Mouse (Mus musculus): ENCODE results near the gene Mgme1. TPM values are rescaled to one million over a fixed set of nuclear protein-coding genes. Genes with fewer than 3 reads are reported as not detected.

Gene Mgme1
- polyA plus RNA-seq, 1 experiment from 2014 or later: 11.3 TPM

DNA sequence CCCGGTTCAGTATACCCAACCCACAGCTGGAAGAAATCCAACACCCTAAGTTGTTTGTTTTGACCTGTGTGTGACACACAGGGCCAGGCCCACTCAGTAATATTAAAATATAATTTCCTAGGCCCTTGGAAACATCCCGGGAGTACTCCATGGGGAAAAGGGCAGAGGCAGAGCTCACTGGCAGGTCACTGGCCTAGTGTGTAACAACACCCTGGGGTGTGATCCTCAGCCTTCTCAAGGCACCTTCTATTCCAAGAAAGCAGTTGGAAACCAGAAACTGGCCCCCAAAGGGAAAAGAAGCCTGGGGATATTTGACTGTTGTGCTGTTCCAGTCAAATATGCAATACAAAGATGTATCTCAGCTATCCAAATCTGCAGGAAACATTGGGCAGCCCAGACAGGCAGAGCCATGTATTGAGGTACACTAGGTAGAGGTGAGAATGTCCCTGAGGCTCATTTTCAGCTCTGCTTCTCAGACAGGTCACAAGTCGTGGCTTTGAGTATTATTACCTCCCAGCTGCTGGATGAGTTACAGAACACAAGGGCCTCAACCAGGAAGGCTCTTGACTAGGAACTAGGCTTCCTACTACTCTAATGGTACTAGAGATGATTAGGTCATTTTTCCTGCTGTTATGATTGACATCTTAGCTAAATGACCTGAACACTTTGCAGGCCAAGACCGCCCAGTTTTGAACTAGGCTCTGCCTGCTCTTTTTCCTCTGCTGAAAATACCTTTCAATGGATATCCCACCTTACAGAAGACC lies 21.7 kb upstream of the Mgme1 start:
- WGBS: 39% methylated on average over 4 of the region's 4 CpGs
- no peak overlapping the region for H3K4me3 ChIP-seq (ENCODE audit: low read depth, low read length)
- no peak overlapping the region for H3K27ac ChIP-seq (ENCODE audit: low read depth, low read length)

DNA sequence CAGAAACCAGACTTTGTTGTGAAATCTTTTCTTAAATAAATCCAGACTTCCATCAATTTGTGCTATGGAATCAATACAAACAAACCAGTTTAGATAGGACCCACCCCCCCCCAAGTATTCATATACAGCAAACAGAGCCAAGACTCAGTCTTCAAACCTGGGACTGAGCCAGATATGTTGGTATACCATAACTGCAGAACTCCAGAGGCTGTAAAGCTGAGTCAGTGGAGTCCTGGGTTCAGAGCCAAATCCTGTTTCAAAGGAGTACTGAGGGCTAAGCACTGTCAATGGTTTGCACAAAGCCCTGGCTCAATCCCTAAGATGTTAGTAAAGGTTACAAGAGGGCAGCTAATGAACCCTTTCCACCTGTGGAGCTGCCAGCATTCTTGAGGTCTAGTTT lies 20.4 kb upstream of the Mgme1 start:
- peaks cover 46% of the 10 kb centered on the region for H3K36me3 ChIP-seq (ENCODE audit: control insufficient read depth, insufficient read depth, low read length)
- no peaks in the 10 kb centered on the region for H3K4me1 ChIP-seq (ENCODE audit: control insufficient read depth, insufficient read depth, low read length)
- H3K4me2 ChIP-seq (ENCODE audit: low read depth, low read length): no peak overlapping the region
- H3K27me3 ChIP-seq (ENCODE audit: control insufficient read depth, insufficient read depth, low read length): no peaks in the 10 kb centered on the region
- ATAC-seq (ENCODE audit: low read depth): no peak
- H3K9ac ChIP-seq (replicated peaks; ENCODE audit: low read depth, low read length): no peak overlapping the region
- H3K4me3 ChIP-seq (ENCODE audit: low read depth, low read length): no peak overlapping the region
- no peak overlapping the region for H3K27ac ChIP-seq (ENCODE audit: low read depth, low read length)
- no peaks in the 10 kb centered on the region for H3K9me3 ChIP-seq (ENCODE audit: control insufficient read depth, low read length)

More for the DNA sequence above, 21.7 kb upstream of the Mgme1 start:
- Histone ChIP-seq H3K9ac (replicated peaks; ENCODE audit: low read depth, low read length) (no peak overlapping the region), H3K9me3 (ENCODE audit: control insufficient read depth, low read length) (no peaks in the 10 kb centered on the region), H3K36me3 (ENCODE audit: control insufficient read depth, insufficient read depth, low read length) (peaks cover 33% of the 10 kb centered on the region), H3K4me2 (ENCODE audit: low read depth, low read length) (no peak overlapping the region), H3K27me3 (ENCODE audit: control insufficient read depth, insufficient read depth, low read length) (no peaks in the 10 kb centered on the region), H3K4me1 (ENCODE audit: control insufficient read depth, insufficient read depth, low read length) (no peaks in the 10 kb centered on the region)
- no peak for ATAC-seq (ENCODE audit: low read depth)

DNA sequence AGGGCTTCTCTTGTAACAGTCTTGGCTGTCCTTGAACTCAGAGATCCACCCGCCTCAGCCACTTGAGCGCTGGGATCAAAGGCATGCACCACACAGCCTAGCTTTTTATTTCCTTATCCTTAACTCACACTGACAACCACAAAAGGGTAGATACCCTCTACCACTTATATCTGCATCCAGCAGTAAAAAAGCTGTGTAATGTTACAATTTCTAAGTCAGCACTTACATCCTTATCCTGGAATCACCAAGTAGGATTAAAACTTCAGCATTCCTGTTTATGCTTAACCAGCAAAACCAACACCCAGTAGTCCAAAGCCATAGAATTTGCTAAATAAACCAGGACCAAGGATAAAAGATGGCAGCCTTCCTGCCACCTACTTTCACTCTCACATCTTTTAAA lies 7.6 kb upstream of the Mgme1 start:
- no peak overlapping the region for H3K9ac ChIP-seq (replicated peaks; ENCODE audit: low read depth, low read length)
- H3K36me3 ChIP-seq (ENCODE audit: control insufficient read depth, insufficient read depth, low read length): peaks cover 17% of the 10 kb centered on the region
- no peak for ATAC-seq (ENCODE audit: low read depth)
- 95% methylated on average over 2 of the region's 2 CpGs for WGBS
- no peak overlapping the region for H3K4me2 ChIP-seq (ENCODE audit: low read depth, low read length)
- H3K27ac ChIP-seq (ENCODE audit: low read depth, low read length): no peak overlapping the region
- no peaks in the 10 kb centered on the region for H3K9me3 ChIP-seq (ENCODE audit: control insufficient read depth, low read length)
- peaks cover 3% of the 10 kb centered on the region; the same call in 1 of the 2 replicates for H3K4me1 ChIP-seq (ENCODE audit: control insufficient read depth, insufficient read depth, low read length)
- H3K4me3 ChIP-seq (ENCODE audit: low read depth, low read length): no peak overlapping the region
- no peaks in the 10 kb centered on the region for H3K27me3 ChIP-seq (ENCODE audit: control insufficient read depth, insufficient read depth, low read length)

DNA sequence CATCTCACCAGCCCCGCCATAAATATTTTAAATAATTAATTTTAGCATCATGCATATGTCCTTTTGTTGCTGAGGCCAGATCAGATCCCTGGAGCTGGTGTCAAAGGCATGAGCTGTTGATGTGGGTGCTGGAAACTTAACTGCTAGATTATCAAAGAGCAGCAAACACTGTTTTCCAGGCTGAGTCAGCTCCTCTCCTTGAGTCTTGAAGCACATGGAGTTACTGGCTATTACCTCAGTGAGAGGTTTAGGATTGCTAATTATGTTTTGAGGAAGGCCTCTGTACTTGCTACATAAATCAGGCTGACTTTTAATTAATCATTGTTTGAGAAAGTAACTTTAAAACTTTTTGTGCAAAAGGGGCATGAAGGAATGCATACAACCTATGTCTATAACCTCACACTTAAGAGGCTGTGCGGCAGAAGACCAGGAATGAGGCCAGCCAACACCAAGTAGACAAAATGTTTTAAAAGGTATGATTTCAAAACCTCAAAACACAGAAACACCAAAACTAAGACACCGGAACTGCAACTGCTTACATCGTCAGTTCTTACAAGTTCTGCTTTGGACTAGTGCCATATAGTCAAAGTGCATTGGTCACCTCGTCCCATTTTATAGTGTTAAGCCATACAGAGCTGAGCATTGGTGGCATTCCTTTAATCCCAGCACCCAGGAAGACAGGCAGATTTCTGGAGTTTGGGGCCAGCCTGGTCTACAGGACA lies 5.9 kb upstream of the Mgme1 start:
- H3K4me2 ChIP-seq (ENCODE audit: low read depth, low read length): no peak overlapping the region
- no peaks in the 10 kb centered on the region for H3K27me3 ChIP-seq (ENCODE audit: control insufficient read depth, insufficient read depth, low read length)
- ATAC-seq (ENCODE audit: low read depth): no peak
- no peak overlapping the region for H3K4me3 ChIP-seq (ENCODE audit: low read depth, low read length)
- H3K9ac ChIP-seq (replicated peaks; ENCODE audit: low read depth, low read length): no peak overlapping the region
- WGBS: 82% methylated on average over 5 of the region's 5 CpGs
- no peaks in the 10 kb centered on the region; the same call in 1 of the 2 replicates for H3K36me3 ChIP-seq (ENCODE audit: control insufficient read depth, insufficient read depth, low read length)
- H3K27ac ChIP-seq (ENCODE audit: low read depth, low read length): no peak overlapping the region
- H3K4me1 ChIP-seq (ENCODE audit: control insufficient read depth, insufficient read depth, low read length): peaks cover 19% of the 10 kb centered on the region
- H3K9me3 ChIP-seq (ENCODE audit: control insufficient read depth, low read length): no peaks in the 10 kb centered on the region

DNA sequence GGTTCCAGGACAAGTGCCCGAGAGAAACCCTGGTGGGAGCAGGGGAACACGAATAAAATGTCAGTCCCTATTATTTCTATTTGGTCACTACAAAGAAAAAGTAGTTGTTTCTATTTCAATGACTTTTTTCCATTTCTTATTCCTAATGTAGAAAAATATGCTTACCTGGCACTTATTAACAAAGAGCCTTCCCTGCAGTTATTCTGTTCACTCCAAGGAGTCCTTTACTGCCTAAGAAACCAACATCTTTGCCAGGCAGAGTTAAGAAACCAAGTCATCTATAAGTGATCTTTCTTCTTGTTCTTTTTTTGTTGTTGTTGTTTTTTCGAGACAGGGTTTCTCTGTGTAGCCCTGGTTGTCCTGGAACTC lies 5.4 kb upstream of the Mgme1 start:
- Histone ChIP-seq H3K27ac (ENCODE audit: low read depth, low read length) (no peak overlapping the region), H3K36me3 (ENCODE audit: control insufficient read depth, insufficient read depth, low read length) (no peaks in the 10 kb centered on the region), H3K9ac (replicated peaks; ENCODE audit: low read depth, low read length) (no peak overlapping the region), H3K4me1 (ENCODE audit: control insufficient read depth, insufficient read depth, low read length) (peaks cover 19% of the 10 kb centered on the region), H3K4me3 (ENCODE audit: low read depth, low read length) (no peak overlapping the region), H3K4me2 (ENCODE audit: low read depth, low read length) (no peak overlapping the region), H3K9me3 (ENCODE audit: control insufficient read depth, low read length) (no peaks in the 10 kb centered on the region), H3K27me3 (ENCODE audit: control insufficient read depth, insufficient read depth, low read length) (no peaks in the 10 kb centered on the region)
- no peak for ATAC-seq (ENCODE audit: low read depth)
- WGBS: 71% methylated on average over 3 of the region's 3 CpGs

DNA sequence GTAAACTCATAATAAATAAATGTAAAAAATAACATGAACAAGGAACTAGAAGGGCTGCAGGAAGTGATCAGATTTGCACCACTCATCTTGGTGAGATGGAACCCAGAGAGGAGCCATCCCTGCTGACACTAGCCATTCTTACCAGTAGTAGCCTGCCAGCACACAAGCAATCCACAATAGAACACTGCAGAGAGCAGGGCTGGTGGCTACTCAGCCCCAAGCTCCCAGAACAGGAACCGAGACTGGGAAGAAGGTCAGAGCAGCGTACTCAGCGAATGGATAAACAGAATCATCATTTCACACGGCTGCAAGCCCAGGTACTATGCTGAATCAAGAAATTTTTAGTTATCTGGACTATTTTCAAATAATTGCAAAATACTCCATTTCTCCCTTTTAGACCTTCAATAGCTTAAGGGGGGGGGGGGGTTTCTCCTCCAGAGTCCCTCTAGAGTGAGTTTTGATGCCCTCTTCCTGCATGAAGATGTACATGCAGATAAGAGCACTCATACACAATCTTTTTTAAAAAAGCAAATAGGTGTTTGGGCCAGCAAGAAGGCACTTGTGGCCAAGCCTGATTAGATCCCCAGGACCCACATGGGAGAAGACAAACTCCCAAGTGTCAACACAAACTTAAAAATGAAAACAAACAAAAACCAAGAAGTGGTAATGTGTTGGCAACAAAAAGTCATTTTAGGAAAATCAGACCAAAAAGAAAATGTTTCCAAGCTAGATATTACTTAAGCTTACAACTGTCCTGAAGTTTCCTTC lies 4.4 kb upstream of the Mgme1 start:
- H3K4me1 ChIP-seq (ENCODE audit: control insufficient read depth, insufficient read depth, low read length): peaks cover 19% of the 10 kb centered on the region
- H3K9ac ChIP-seq (replicated peaks; ENCODE audit: low read depth, low read length): no peak overlapping the region
- no peaks in the 10 kb centered on the region for H3K27me3 ChIP-seq (ENCODE audit: control insufficient read depth, insufficient read depth, low read length)
- ATAC-seq (ENCODE audit: low read depth): no peak
- H3K9me3 ChIP-seq (ENCODE audit: control insufficient read depth, low read length): no peaks in the 10 kb centered on the region
- H3K4me3 ChIP-seq (ENCODE audit: low read depth, low read length): no peak overlapping the region
- WGBS: 68% methylated on average over 4 of the region's 4 CpGs
- no peaks in the 10 kb centered on the region for H3K36me3 ChIP-seq (ENCODE audit: control insufficient read depth, insufficient read depth, low read length)
- H3K27ac ChIP-seq (ENCODE audit: low read depth, low read length): no peak overlapping the region
- no peak overlapping the region for H3K4me2 ChIP-seq (ENCODE audit: low read depth, low read length)

DNA sequence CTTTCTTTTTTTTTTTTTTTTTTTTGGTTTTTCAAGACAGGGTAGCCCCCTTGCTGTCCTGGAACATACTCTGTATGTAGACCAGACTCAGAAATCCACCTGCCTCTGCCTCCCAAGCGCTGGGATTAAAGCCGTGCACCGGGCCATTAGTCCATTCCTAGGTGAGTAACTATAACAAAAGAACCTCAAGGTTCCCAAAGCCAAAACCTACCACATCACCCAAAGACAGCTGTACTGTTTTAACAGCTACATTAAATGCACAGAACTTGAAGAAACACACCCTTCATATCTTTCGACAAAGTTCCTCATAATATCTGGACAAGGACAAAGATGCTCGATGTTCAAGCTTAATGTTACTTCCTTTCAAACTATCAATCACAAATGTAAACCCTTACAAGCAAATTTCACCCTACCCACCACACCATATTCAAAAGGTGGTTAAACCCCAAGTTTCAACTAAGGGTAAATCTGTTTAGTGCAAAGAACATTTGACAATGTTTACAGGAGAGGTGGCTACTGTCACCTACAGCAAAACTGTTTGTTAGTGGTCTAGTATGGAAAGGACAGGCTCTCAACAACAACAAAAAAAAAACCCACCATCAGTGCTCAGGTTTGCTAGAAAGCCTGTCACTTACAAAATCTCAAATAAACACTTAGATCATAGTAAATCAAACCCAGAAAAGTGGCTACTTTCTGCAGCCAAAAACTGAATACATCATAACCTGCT lies 3.3 kb upstream of the Mgme1 start:
- 50% methylated on average over 5 of the region's 5 CpGs for WGBS
- no peaks in the 10 kb centered on the region for H3K9me3 ChIP-seq (ENCODE audit: control insufficient read depth, low read length)
- no peak overlapping the region for H3K27ac ChIP-seq (ENCODE audit: low read depth, low read length)
- no peak overlapping the region for H3K9ac ChIP-seq (replicated peaks; ENCODE audit: low read depth, low read length)
- H3K4me3 ChIP-seq (ENCODE audit: low read depth, low read length): no peak overlapping the region
- H3K27me3 ChIP-seq (ENCODE audit: control insufficient read depth, insufficient read depth, low read length): no peaks in the 10 kb centered on the region
- H3K4me1 ChIP-seq (ENCODE audit: control insufficient read depth, insufficient read depth, low read length): peaks cover 19% of the 10 kb centered on the region
- no peaks in the 10 kb centered on the region for H3K36me3 ChIP-seq (ENCODE audit: control insufficient read depth, insufficient read depth, low read length)
- no peak for ATAC-seq (ENCODE audit: low read depth)
- no peak overlapping the region for H3K4me2 ChIP-seq (ENCODE audit: low read depth, low read length)

DNA sequence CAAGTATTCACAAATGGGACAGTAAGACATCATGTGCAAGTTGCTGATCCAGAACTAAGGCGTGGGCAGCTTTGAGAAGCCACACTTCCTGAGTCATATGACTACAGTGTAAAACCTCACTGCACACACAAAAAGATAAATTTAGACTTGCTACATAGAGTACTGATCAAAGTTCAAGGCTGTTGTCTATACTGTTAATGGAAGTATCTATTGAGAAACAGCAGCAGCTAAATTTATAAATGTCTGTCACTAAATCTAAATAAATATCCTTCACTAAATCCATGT lies 2.8 kb upstream of the Mgme1 start:
- no peak overlapping the region for H3K4me3 ChIP-seq (ENCODE audit: low read depth, low read length)
- no peaks in the 10 kb centered on the region for H3K27me3 ChIP-seq (ENCODE audit: control insufficient read depth, insufficient read depth, low read length)
- H3K9ac ChIP-seq (replicated peaks; ENCODE audit: low read depth, low read length): no peak overlapping the region
- H3K9me3 ChIP-seq (ENCODE audit: control insufficient read depth, low read length): no peaks in the 10 kb centered on the region
- no peak overlapping the region for H3K4me2 ChIP-seq (ENCODE audit: low read depth, low read length)
- ATAC-seq (ENCODE audit: low read depth): no peak
- peaks cover 19% of the 10 kb centered on the region for H3K4me1 ChIP-seq (ENCODE audit: control insufficient read depth, insufficient read depth, low read length)
- no peak overlapping the region for H3K27ac ChIP-seq (ENCODE audit: low read depth, low read length)
- H3K36me3 ChIP-seq (ENCODE audit: control insufficient read depth, insufficient read depth, low read length): no peaks in the 10 kb centered on the region
- 57% methylated on average over 1 of the region's 1 CpGs for WGBS
